Mouse (Mus musculus) erythroblast, embryonic 14.5 days (primary cell): Measurements from ENCODE around the gene 1700123O20Rik. TPM values are rescaled to one million over a fixed set of nuclear protein-coding genes. Genes with fewer than 3 reads are reported as not detected.

Experiments used
- H3K27me3 ChIP-seq: 2 replicates; pipeline ENCODE4 v1.6.1; 2012; ENCODE audit warnings: inconsistent platforms; ENCODE audit not compliant: control insufficient read depth
- H3K36me3 ChIP-seq: 2 replicates; pipeline ENCODE4 v1.6.1; 2012; ENCODE audit warnings: mild to moderate bottlenecking, inconsistent platforms; ENCODE audit not compliant: control insufficient read depth
- H3K4me1 ChIP-seq: 2 replicates; pipeline ENCODE4 v1.6.1; 2012; ENCODE audit warnings: inconsistent platforms; ENCODE audit not compliant: control insufficient read depth
- H3K4me3 ChIP-seq: replicated peaks from 2 replicates; pipeline ENCODE3; 2012; ENCODE audit warnings: moderate library complexity, mild to moderate bottlenecking, inconsistent platforms
- H3K9me3 ChIP-seq: 2 replicates; pipeline ENCODE4 v1.6.1; 2012; ENCODE audit warnings: low read length, inconsistent platforms, mixed read lengths; ENCODE audit not compliant: control insufficient read depth
- GATA1 ChIP-seq: IDR thresholded peaks from 2 replicates; pipeline ENCODE4 v1.6.1; 2012; ENCODE audit warnings: low read length, inconsistent platforms, mixed read lengths
- TAL1 ChIP-seq: IDR thresholded peaks from 3 replicates; pipeline ENCODE4 v1.6.1; 2012; ENCODE audit warnings: low read length, inconsistent platforms, mixed read lengths
- polyA plus RNA-seq: library from polyadenylated mRNA; stranded (reverse); fragments of >175 nt; gene quantifications from 2 replicates; pipeline ENCODE4 v1.2.3, GENCODE M21; 2012

Gene 1700123O20Rik
- polyA plus RNA-seq, 1 experiment = 4.9 TPM

GRCm38 (mm10) chr14:54728823-54729653 lies 43.0 kb downstream of the 1700123O20Rik start:
- Histone ChIP-seq H3K36me3 (no peaks in the 10 kb centered on the region), H3K4me3 (no peak overlapping the region), H3K27me3 (no peaks in the 10 kb centered on the region), H3K9me3 (no peaks in the 10 kb centered on the region), H3K4me1 (no peaks in the 10 kb centered on the region)
- TF ChIP-seq TAL1 (no peak), GATA1 (no peak)

GRCm38 (mm10) chr14:54730305-54730704 lies 44.3 kb downstream of the 1700123O20Rik start:
- Histone ChIP-seq H3K36me3 (no peaks in the 10 kb centered on the region), H3K9me3 (no peaks in the 10 kb centered on the region)
- TF ChIP-seq GATA1 (no peak), TAL1 (no peak)

GRCm38 (mm10) chr14:54732206-54732605 lies 46.2 kb downstream of the 1700123O20Rik start:
- Histone ChIP-seq H3K36me3 (no peaks in the 10 kb centered on the region), H3K4me3 (no peak overlapping the region), H3K9me3 (no peaks in the 10 kb centered on the region), H3K4me1 (no peaks in the 10 kb centered on the region), H3K27me3 (no peaks in the 10 kb centered on the region)
- TF ChIP-seq TAL1 (no peak), GATA1 (no peak)

More at GRCm38 (mm10) chr14:54730305-54730704, 44.3 kb downstream of the 1700123O20Rik start:
- Histone ChIP-seq H3K27me3 (no peaks in the 10 kb centered on the region), H3K4me3 (no peak overlapping the region), H3K4me1 (no peaks in the 10 kb centered on the region)

GRCm38 (mm10) chr14:54734004-54734403 lies 48.0 kb downstream of the 1700123O20Rik start:
- H3K4me1 ChIP-seq = no peaks in the 10 kb centered on the region
- TF ChIP-seq TAL1 = no peak
- H3K4me3 ChIP-seq = no peak overlapping the region
- no peaks in the 10 kb centered on the region for H3K9me3 ChIP-seq
- no peaks in the 10 kb centered on the region for H3K27me3 ChIP-seq
- H3K36me3 ChIP-seq = no peaks in the 10 kb centered on the region

- no peaks in the 10 kb centered on the region for H3K27me3 ChIP-seq
- no peaks in the 10 kb centered on the region for H3K4me1 ChIP-seq
- H3K9me3 ChIP-seq = no peaks in the 10 kb centered on the region
- no peak overlapping the region for H3K4me3 ChIP-seq
- TF ChIP-seq GATA1 (no peak), TAL1 (no peak)
- H3K36me3 ChIP-seq = no peaks in the 10 kb centered on the region
Observed at GRCm38 (mm10) chr14:54735221-54735620, 49.2 kb downstream of the 1700123O20Rik start.

- H3K36me3 ChIP-seq = no peaks in the 10 kb centered on the region
- no peak for TF ChIP-seq GATA1
- no peak for TF ChIP-seq TAL1
Observed at GRCm38 (mm10) chr14:54736555-54737552, 50.8 kb downstream of the 1700123O20Rik start.

GRCm38 (mm10) chr14:54737634-54738033 lies 51.6 kb downstream of the 1700123O20Rik start:
- Histone ChIP-seq H3K4me1 (no peaks in the 10 kb centered on the region; the same call in 1 of the 2 replicates), H3K4me3 (no peak overlapping the region), H3K9me3 (no peaks in the 10 kb centered on the region), H3K36me3 (no peaks in the 10 kb centered on the region), H3K27me3 (no peaks in the 10 kb centered on the region)
- TF ChIP-seq TAL1 (no peak), GATA1 (no peak)

More at GRCm38 (mm10) chr14:54736555-54737552, 50.8 kb downstream of the 1700123O20Rik start:
- no peaks in the 10 kb centered on the region for H3K27me3 ChIP-seq
- no peaks in the 10 kb centered on the region for H3K9me3 ChIP-seq
- no peak overlapping the region for H3K4me3 ChIP-seq
- H3K4me1 ChIP-seq = no peaks in the 10 kb centered on the region

Other genes starting within 250 kb of the 1700123O20Rik start
- 15.3 and 15.9 TPM in 2 replicates for gene Lrp10, start 222.1 kb upstream of the 1700123O20Rik start, polyA plus RNA-seq
- gene Rem2, start 210.1 kb upstream of the 1700123O20Rik start, polyA plus RNA-seq = not detected in 2 replicates
- gene Prmt5, start 168.7 kb upstream of the 1700123O20Rik start, polyA plus RNA-seq = 4.4 and 4.8 TPM in 2 replicates
- gene Haus4, start 131.6 kb upstream of the 1700123O20Rik start, polyA plus RNA-seq = 10.0 and 11.7 TPM in 2 replicates
- gene Ajuba, start 108.7 kb upstream of the 1700123O20Rik start, polyA plus RNA-seq = not detected in 2 replicates
- 0.94 and 1.5 TPM in 2 replicates for gene 4931414P19Rik, start 80.2 kb upstream of the 1700123O20Rik start, polyA plus RNA-seq
- gene Psmb5, start 68.2 kb upstream of the 1700123O20Rik start, polyA plus RNA-seq = 17.6 and 21.7 TPM in 2 replicates
- not detected in 2 replicates for gene Psmb11, start 64.8 kb upstream of the 1700123O20Rik start, polyA plus RNA-seq
- gene Gm17606, start 45.3 kb upstream of the 1700123O20Rik start, polyA plus RNA-seq = not detected in 2 replicates
- gene Cdh24, start 44.9 kb upstream of the 1700123O20Rik start, polyA plus RNA-seq = 0.46 and 0.60 TPM in 2 replicates
- 38.2 and 40.2 TPM in 2 replicates for gene Acin1, start 715 bp downstream of the 1700123O20Rik start, polyA plus RNA-seq
- not detected in 2 replicates for gene Gm29776, start 12.6 kb downstream of the 1700123O20Rik start, polyA plus RNA-seq
- gene Cebpe, start 26.0 kb downstream of the 1700123O20Rik start, polyA plus RNA-seq = 0.05 and 0.24 TPM in 2 replicates
- 0.25 TPM in 2 replicates for gene Slc7a8, start 95.7 kb downstream of the 1700123O20Rik start, polyA plus RNA-seq
- gene Rnf212b, start 127.9 kb downstream of the 1700123O20Rik start, polyA plus RNA-seq = not detected in 2 replicates
- not detected in 2 replicates for gene Homez, start 184.7 kb downstream of the 1700123O20Rik start, polyA plus RNA-seq
- 0.02 TPM in 1 of 2 replicates, not detected in the other for gene Ppp1r3e, start 191.3 kb downstream of the 1700123O20Rik start, polyA plus RNA-seq
- gene Bcl2l2, start 197.2 kb downstream of the 1700123O20Rik start, polyA plus RNA-seq = 0.66 and 0.95 TPM in 2 replicates
- gene Gm20521, start 197.2 kb downstream of the 1700123O20Rik start, polyA plus RNA-seq = 0.05 and 0.14 TPM in 2 replicates
- 27.8 and 29.0 TPM in 2 replicates for gene Pabpn1, start 206.3 kb downstream of the 1700123O20Rik start, polyA plus RNA-seq
- 0.01 TPM in 1 of 2 replicates, not detected in the other for gene Slc22a17, start 226.9 kb downstream of the 1700123O20Rik start, polyA plus RNA-seq
- 0.05 TPM in 1 of 2 replicates, not detected in the other for gene Efs, start 239.9 kb downstream of the 1700123O20Rik start, polyA plus RNA-seq
- not detected in 2 replicates for gene Il25, start 246.5 kb downstream of the 1700123O20Rik start, polyA plus RNA-seq